30 mouse cellular contexts compared by ENCODE assay signal in genomic region chr16:14139106-14139505, GRCm38 (mm10).
"Had no signal": no experiment of that assay in that cellular context is flagged by ENCODE, and none has a peak within 500 bp of the region (broad histone marks: within the 10 kb centered on the region; RNA-seq: fewer than 3 reads in every experiment).

No protein-coding gene starts in this region.

- H3K9me3 ChIP-seq: limb, embryonic 10.5 days; limb, embryonic 12.5 days; limb, embryonic 13.5 days; limb, embryonic 15.5 days; liver, embryonic 13.5 days; liver, embryonic 15.5 days; lung, embryonic 15.5 days; megakaryocyte, embryonic 14.5 days; midbrain, embryonic 10.5 days; midbrain, embryonic 12.5 days; midbrain, embryonic 13.5 days; midbrain, embryonic 15.5 days; neural tube, embryonic 12.5 days had no signal

- ATAC-seq: lung, postnatal 0 days; midbrain, embryonic 13.5 days; midbrain, embryonic 15.5 days; midbrain, embryonic 16.5 days had no signal

- H3K4me1 ChIP-seq: limb, embryonic 10.5 days; limb, embryonic 12.5 days; limb, embryonic 13.5 days; limb, embryonic 15.5 days; liver, embryonic 13.5 days; liver, embryonic 15.5 days; lung, embryonic 15.5 days; midbrain, embryonic 10.5 days; midbrain, embryonic 12.5 days; midbrain, embryonic 13.5 days; midbrain, embryonic 15.5 days; neural tube, embryonic 12.5 days had no signal

- H3K9ac ChIP-seq: limb, embryonic 12.5 days; limb, embryonic 13.5 days; limb, embryonic 15.5 days; liver, embryonic 13.5 days; liver, embryonic 14.5 days; liver, embryonic 15.5 days; lung, embryonic 14.5 days; lung, embryonic 15.5 days; midbrain, embryonic 12.5 days; midbrain, embryonic 13.5 days; midbrain, embryonic 15.5 days; neural tube, embryonic 12.5 days had no signal

- H3K27ac ChIP-seq: left cerebral cortex, adult 2 months; limb, embryonic 10.5 days; limb, embryonic 12.5 days; limb, embryonic 13.5 days; limb, embryonic 15.5 days; liver, embryonic 13.5 days; liver, embryonic 14.5 days; liver, embryonic 15.5 days; lung, embryonic 15.5 days; macrophage; midbrain, embryonic 10.5 days; midbrain, embryonic 12.5 days; midbrain, embryonic 13.5 days; midbrain, embryonic 15.5 days; neural tube, embryonic 12.5 days had no signal

- H3K4me2 ChIP-seq: limb, embryonic 12.5 days; limb, embryonic 13.5 days; limb, embryonic 15.5 days; liver, embryonic 13.5 days; liver, embryonic 15.5 days; lung, embryonic 14.5 days; lung, embryonic 15.5 days; midbrain, embryonic 11.5 days; midbrain, embryonic 12.5 days; midbrain, embryonic 13.5 days; midbrain, embryonic 15.5 days; neural tube, embryonic 12.5 days had no signal

- DNase-seq: left cerebral cortex, postnatal 4 days; liver; liver, embryonic 13.5 days; lung, adult 18-20 months; lung, adult 2 months; lung, embryonic 14.5 days; lung, postnatal 10 days; lung, postnatal 14 days; lung, postnatal 36 days; lung, postnatal 4 days; midbrain, embryonic 14.5 days had no signal

- H3K27me3 ChIP-seq: limb, embryonic 12.5 days; limb, embryonic 13.5 days; limb, embryonic 15.5 days; liver, embryonic 13.5 days; liver, embryonic 15.5 days; lung, embryonic 15.5 days; megakaryocyte, embryonic 14.5 days; midbrain, embryonic 12.5 days; midbrain, embryonic 13.5 days; midbrain, embryonic 15.5 days; neural tube, embryonic 12.5 days had no signal

- H3K4me3 ChIP-seq: left cerebral cortex, adult 2 months; limb, embryonic 10.5 days; limb, embryonic 12.5 days; limb, embryonic 13.5 days; limb, embryonic 15.5 days; liver, embryonic 13.5 days; liver, embryonic 15.5 days; lung, embryonic 15.5 days; megakaryocyte, embryonic 14.5 days; midbrain, embryonic 10.5 days; midbrain, embryonic 12.5 days; midbrain, embryonic 13.5 days; midbrain, embryonic 15.5 days; myocyte; neural tube, embryonic 12.5 days had no signal
